Mouse (Mus musculus) ES-Bruce4 (cell line): Measurements from ENCODE around the gene Cpsf4l. TPM values are rescaled to one million over a fixed set of nuclear protein-coding genes. Genes with fewer than 3 reads are reported as not detected.

Source experiments
- H3K27ac ChIP-seq: 2 replicates; pipeline ENCODE4 v1.5.1; 2012; ENCODE audit warnings: low read length, inconsistent platforms; ENCODE audit not compliant: insufficient read depth
- H3K27me3 ChIP-seq: 2 replicates; pipeline ENCODE4 v1.6.1; 2012; ENCODE audit warnings: mild to moderate bottlenecking, low read length, inconsistent platforms; ENCODE audit not compliant: control insufficient read depth, poor library complexity, insufficient read depth, severe bottlenecking
- H3K36me3 ChIP-seq: 2 replicates; pipeline ENCODE4 v1.6.1; 2012; ENCODE audit warnings: inconsistent platforms, mild to moderate bottlenecking, low read length, moderate library complexity; ENCODE audit not compliant: control insufficient read depth, poor library complexity, insufficient read depth, severe bottlenecking
- H3K4me1 ChIP-seq: one replicate; pipeline ENCODE4 v1.8.1; 2011; ENCODE audit warnings: low read length; ENCODE audit not compliant: control insufficient read depth, insufficient read depth
- H3K4me3 ChIP-seq: 2 replicates; pipeline ENCODE4 v1.5.1; 2011; ENCODE audit warnings: low read depth, mild to moderate bottlenecking, low read length
- H3K9ac ChIP-seq: 2 replicates; pipeline ENCODE4 v1.6.1; 2012; ENCODE audit warnings: low read depth, mild to moderate bottlenecking, inconsistent platforms; ENCODE audit not compliant: poor library complexity, severe bottlenecking
- H3K9me3 ChIP-seq: replicated peaks from 2 replicates; pipeline ENCODE4 v1.6.1; 2012; ENCODE audit warnings: mild to moderate bottlenecking, low read length, inconsistent platforms; ENCODE audit not compliant: control insufficient read depth, poor library complexity, insufficient read depth, severe bottlenecking
- CTCF ChIP-seq: IDR thresholded peaks from one replicate; pipeline ENCODE4 v1.8.1; 2011; ENCODE audit warnings: low read depth, low read length
- EP300 ChIP-seq: IDR thresholded peaks from 2 replicates; pipeline ENCODE4 v1.6.1; 2011; ENCODE audit warnings: low read depth, low read length; ENCODE audit not compliant: insufficient read depth
- POLR2A ChIP-seq: IDR thresholded peaks from one replicate; pipeline ENCODE4 v1.8.1; 2011; ENCODE audit warnings: low read length; ENCODE audit not compliant: insufficient read depth
- polyA plus RNA-seq: library from polyadenylated mRNA; stranded (reverse); fragments of >200 nt; gene quantifications from 2 replicates; pipeline ENCODE4 v1.2.4, GENCODE M21; 2011; ENCODE audit warnings: low read depth; ENCODE audit not compliant: missing spikeins, insufficient read depth, insufficient read length

Gene Cpsf4l
- polyA plus RNA-seq, 1 experiment: 18.0 TPM

- no peak overlapping the region for H3K9ac ChIP-seq
- no peaks in the 10 kb centered on the region for H3K9me3 ChIP-seq
- H3K27ac ChIP-seq: no peak overlapping the region
- TF ChIP-seq CTCF: no peak
- TF ChIP-seq EP300: no peak
- TF ChIP-seq POLR2A: no peak
- no peaks in the 10 kb centered on the region; the same call in 1 of the 2 replicates for H3K36me3 ChIP-seq
- no peak overlapping the region for H3K4me3 ChIP-seq
- H3K27me3 ChIP-seq: no peaks in the 10 kb centered on the region
- H3K4me1 ChIP-seq: peaks cover 7% of the 10 kb centered on the region
Measured at GRCm38 (mm10) chr11:113737912-113738311, 28.1 kb upstream of the Cpsf4l start.

- Histone ChIP-seq H3K27me3 (no peaks in the 10 kb centered on the region), H3K9me3 (no peaks in the 10 kb centered on the region), H3K4me3 (no peak overlapping the region), H3K9ac (no peak overlapping the region), H3K36me3 (no peaks in the 10 kb centered on the region; the same call in 1 of the 2 replicates), H3K27ac (no peak overlapping the region), H3K4me1 (peaks cover 7% of the 10 kb centered on the region)
- TF ChIP-seq POLR2A (no peak), CTCF (no peak), EP300 (no peak)
Measured at GRCm38 (mm10) chr11:113737553-113737854, 27.7 kb upstream of the Cpsf4l start.

- Histone ChIP-seq H3K9me3 (no peaks in the 10 kb centered on the region), H3K36me3 (no peaks in the 10 kb centered on the region; the same call in 1 of the 2 replicates), H3K27ac (no peak overlapping the region), H3K27me3 (no peaks in the 10 kb centered on the region), H3K9ac (no peak overlapping the region), H3K4me1 (peaks cover 5% of the 10 kb centered on the region), H3K4me3 (no peak overlapping the region)
- TF ChIP-seq POLR2A: no peak
- TF ChIP-seq EP300: no peak
- TF ChIP-seq CTCF: no peak
Measured at GRCm38 (mm10) chr11:113736848-113737552, 27.2 kb upstream of the Cpsf4l start.

GRCm38 (mm10) chr11:113735151-113735550, 25.3 kb upstream of the Cpsf4l start:
- no peak for TF ChIP-seq POLR2A
- H3K27me3 ChIP-seq: no peaks in the 10 kb centered on the region
- H3K9me3 ChIP-seq: no peaks in the 10 kb centered on the region
- no peaks in the 10 kb centered on the region; the same call in 1 of the 2 replicates for H3K36me3 ChIP-seq
- no peak overlapping the region for H3K9ac ChIP-seq
- no peak overlapping the region for H3K4me3 ChIP-seq
- peaks cover 5% of the 10 kb centered on the region for H3K4me1 ChIP-seq
- H3K27ac ChIP-seq: no peak overlapping the region

- Histone ChIP-seq H3K9me3 (no peaks in the 10 kb centered on the region), H3K4me3 (no peak overlapping the region), H3K27me3 (no peaks in the 10 kb centered on the region), H3K27ac (no peak overlapping the region), H3K36me3 (peaks cover 7% of the 10 kb centered on the region), H3K9ac (no peak overlapping the region), H3K4me1 (peaks cover 6% of the 10 kb centered on the region)
- TF ChIP-seq POLR2A (no peak), CTCF (no peak), EP300 (no peak)
Measured at GRCm38 (mm10) chr11:113733631-113734364, 24.0 kb upstream of the Cpsf4l start.

- peaks cover 24% of the 10 kb centered on the region for H3K36me3 ChIP-seq
- no peak overlapping the region for H3K27ac ChIP-seq
- no peak overlapping the region for H3K9ac ChIP-seq
- H3K9me3 ChIP-seq: no peaks in the 10 kb centered on the region
- peaks cover 4% of the 10 kb centered on the region for H3K4me1 ChIP-seq
- H3K4me3 ChIP-seq: no peak overlapping the region
- TF ChIP-seq CTCF (peak; percentile 14), EP300 (no peak), POLR2A (no peak)
- H3K27me3 ChIP-seq: no peaks in the 10 kb centered on the region
Measured at GRCm38 (mm10) chr11:113731945-113732612, 22.3 kb upstream of the Cpsf4l start.
